Mouse (Mus musculus) E14TG2a.4 (cell line): ENCODE results near the gene Myrip.

Source experiments
- CTCF ChIP-seq: conservative IDR thresholded peaks from 2 replicates; pipeline ENCODE4 v1.5.1; 2014; ENCODE audit warnings: low read length
- NANOG ChIP-seq: IDR thresholded peaks from 2 replicates; pipeline ENCODE4 v1.6.1; 2014; ENCODE audit warnings: borderline replicate concordance, low read length, mixed read lengths

DNA sequence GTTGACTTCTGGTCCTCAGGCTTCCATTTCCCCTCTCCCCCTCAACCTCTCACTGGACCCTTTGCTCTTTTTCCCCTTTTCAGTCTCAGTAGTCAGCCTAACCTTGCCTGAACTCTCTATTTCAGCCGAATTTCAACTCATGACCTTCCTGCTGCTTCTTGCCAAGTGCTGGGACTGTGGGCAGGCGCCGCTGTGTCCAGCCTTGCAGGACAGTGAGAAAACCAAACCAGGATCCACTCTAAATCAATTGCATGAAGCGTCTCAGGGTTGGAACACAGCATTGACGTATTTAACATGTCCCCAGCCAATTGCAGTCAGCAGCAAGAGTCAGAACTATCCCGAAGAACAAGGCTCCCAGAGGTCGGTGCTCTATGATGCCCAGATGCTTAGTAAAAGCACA lies 26.1 kb upstream of the Myrip start:
- TF ChIP-seq CTCF (no peak), NANOG (no peak)
